Mouse (Mus musculus) cerebellum, adult 18-20 months (tissue): Measurements from ENCODE around the gene Gaa.
"Not testable (repeated sequence)": the region's sequence is repeated elsewhere in the genome, so short reads cannot be mapped to it uniquely, and the experiment has no call there.

Experiments used
- DNase-seq, 2 experiments: peaks; one replicate each; pipeline ENCODE4 v3.0.0; 2021

Gene Gaa

GRCm38 (mm10) chr11:119256557-119256956 is 11.1 kb upstream of the Gaa start:
- not testable (repeated sequence) for DNase-seq

- no peak for DNase-seq
These were observed 9.5 kb upstream of the Gaa start for GRCm38 (mm10) chr11:119258216-119258571.

- peak; percentile 64 to 72 for DNase-seq
These were observed 8.9 kb upstream of the Gaa start for GRCm38 (mm10) chr11:119258572-119259322.

GRCm38 (mm10) chr11:119259977-119260376 is 7.7 kb upstream of the Gaa start:
- peak; percentile 51 to 52 for DNase-seq

- DNase-seq, result no peak
These were observed 3.3 kb upstream of the Gaa start for GRCm38 (mm10) chr11:119264413-119264812.

- DNase-seq, result no peak
These were observed 1.9 kb upstream of the Gaa start for GRCm38 (mm10) chr11:119265811-119266210.

- peak; percentile 84 to 86 for DNase-seq
These were observed 429 bp upstream of the Gaa start for GRCm38 (mm10) chr11:119267241-119267674.

GRCm38 (mm10) chr11:119268557-119269195 is 989 bp downstream of the Gaa start:
- DNase-seq, result peak in 1 of 2 experiments; percentile 35

GRCm38 (mm10) chr11:119272492-119272891 is 4.8 kb downstream of the Gaa start:
- DNase-seq, result not testable (repeated sequence)

- no peak for DNase-seq
These were observed 5.7 kb downstream of the Gaa start for GRCm38 (mm10) chr11:119273186-119273930.

GRCm38 (mm10) chr11:119281030-119281429 is 13.3 kb downstream of the Gaa start:
- DNase-seq, result no peak

GRCm38 (mm10) chr11:119285791-119286527 is 18.3 kb downstream of the Gaa start:
- peak; percentile 41 to 56 for DNase-seq

- peak in 1 of 2 experiments; percentile 53 for DNase-seq
These were observed 19.7 kb downstream of the Gaa start for GRCm38 (mm10) chr11:119287207-119287992.

- not testable (repeated sequence) for DNase-seq
These were observed 25.2 kb downstream of the Gaa start for GRCm38 (mm10) chr11:119292861-119293260.

- DNase-seq, result no peak
These were observed 30.3 kb downstream of the Gaa start for GRCm38 (mm10) chr11:119297996-119298395.

GRCm38 (mm10) chr11:119298917-119299316 is 31.2 kb downstream of the Gaa start:
- DNase-seq, result no peak

- DNase-seq, result peak; percentile 94 to 98
These were observed 31.9 kb downstream of the Gaa start, which contains the start of gene Eif4a3 for GRCm38 (mm10) chr11:119299391-119300245. Eif4a3 (minus strand) TSS chr11:119300089.

GRCm38 (mm10) chr11:119300246-119300935 is 32.7 kb downstream of the Gaa start:
- no peak for DNase-seq

- DNase-seq, result no peak
These were observed 33.3 kb downstream of the Gaa start for GRCm38 (mm10) chr11:119300986-119301385.
